Mouse (Mus musculus) induced T-regulatory cell, adult 2 months (primary cell): ENCODE data around the gene Rbbp8nl.

Experiments
- DNase-seq: peaks from one replicate; pipeline ENCODE4 v3.0.0-alpha.2; 2012; ENCODE audit warnings: low read depth

Rbbp8nl gene

GRCm38 (mm10) chr2:180228592-180228991 lies 61.1 kb downstream of the Rbbp8nl start:
- DNase-seq, result no peak

GRCm38 (mm10) chr2:180228060-180228458 lies 61.6 kb downstream of the Rbbp8nl start:
- no peak for DNase-seq
